Mouse (Mus musculus) embryonic fibroblast, embryonic 13.5 days (primary cell): ENCODE data around the gene Wdfy3.

Source experiments
- CTCF ChIP-seq: IDR thresholded peaks from 2 replicates; pipeline ENCODE4 v1.5.1; 2011; ENCODE audit warnings: mild to moderate bottlenecking, control low read depth, low read length, moderate library complexity, borderline replicate concordance; ENCODE audit not compliant: insufficient read depth
- POLR2A ChIP-seq: IDR thresholded peaks from 2 replicates; pipeline ENCODE4 v1.6.1; 2011; ENCODE audit warnings: low read depth, mild to moderate bottlenecking, control low read depth, low read length, moderate library complexity

DNA sequence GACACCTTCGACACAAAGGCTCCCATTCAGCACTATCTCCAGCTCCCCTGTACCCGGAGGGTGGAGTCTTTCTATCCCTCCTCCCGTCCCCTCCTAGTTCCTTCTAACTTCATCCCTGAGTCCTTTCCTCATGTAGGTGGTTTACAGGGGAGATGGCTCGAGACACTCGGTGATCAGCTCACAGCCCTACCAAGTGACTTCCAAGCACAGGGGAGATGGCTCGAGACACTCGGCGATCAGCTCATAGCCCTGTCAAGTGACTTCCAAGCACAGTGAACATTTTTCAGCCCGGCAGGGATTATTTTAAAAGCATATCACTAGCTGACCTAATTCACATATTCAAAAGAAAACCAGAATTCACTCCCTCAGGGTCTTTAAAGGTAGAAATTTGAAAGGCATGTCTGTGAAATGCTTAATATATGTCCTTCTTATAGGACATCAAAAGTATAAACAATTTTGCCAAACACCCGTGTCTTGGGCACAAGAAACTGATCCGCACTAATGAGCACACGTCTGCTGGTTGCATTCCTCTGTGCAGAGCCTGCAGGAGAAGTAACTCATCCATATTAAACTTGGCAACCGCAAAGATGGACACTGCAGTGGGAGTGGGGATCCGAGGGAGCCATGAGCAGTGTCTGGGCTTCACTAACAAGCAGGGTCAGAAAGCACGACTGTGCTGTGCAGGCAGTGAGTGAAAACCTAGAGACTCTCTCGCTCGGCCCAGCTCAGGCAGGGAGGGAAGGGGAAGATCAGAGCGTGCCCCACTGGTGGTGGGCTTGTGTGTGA is 207.7 kb downstream of the Wdfy3 start:
- TF ChIP-seq POLR2A, result no peak
- TF ChIP-seq CTCF, result no peak
